Mouse (Mus musculus): Measurements from ENCODE around the gene Atg2a. TPM values are rescaled to one million over a fixed set of nuclear protein-coding genes. Genes with fewer than 3 reads are reported as not detected.
A peak's percentile ranks its signal among the peaks of the same experiment; 100 is the strongest.

Gene Atg2a
- polyA plus RNA-seq, 1 experiment = 82.4 TPM

GRCm38 (mm10) chr19:6276426-6277421, 35.3 kb downstream of the Atg2a start, which contains the start of gene Ehd1:
Gene Ehd1, plus strand, starts transcription at chr19:6276725.
- DNase-seq = peak; percentile 91
- Histone ChIP-seq H3K27me3 (ENCODE audit: control insufficient read depth, insufficient read depth, low read length) (no peaks in the 10 kb centered on the region), H3K4me3 (ENCODE audit: control insufficient read depth, insufficient read depth, low read length) (peak within 1 kb of the TSS; percentile 84), H3K4me1 (replicated peaks; ENCODE audit: control insufficient read depth, insufficient read depth, low read length) (peaks cover 25% of the 10 kb centered on the region), H3K27ac (ENCODE audit: control insufficient read depth, insufficient read depth, low read length) (peak within 1 kb of the TSS; percentile 79), H3K36me3 (ENCODE audit: control insufficient read depth, insufficient read depth, low read length) (no peaks in the 10 kb centered on the region)
- under 1% methylated on average over 100 of the region's 106 CpGs for WGBS
- TF ChIP-seq CTCF (IDR thresholded peaks at IDR 0.05; ENCODE audit: borderline replicate concordance, control insufficient read depth, extremely low read depth, insufficient read depth, low read length, poor library complexity) = peak; percentile 76; the same call in 1 of the 2 replicates
- TF ChIP-seq POLR2A (IDR thresholded peaks at IDR 0.05; ENCODE audit: control insufficient read depth, extremely low read depth, insufficient read depth, low read length, poor library complexity) = 0 out of 2 replicates have a peak, but pooled peaks have one; percentile 16

- DNase-seq = no peak
- TF ChIP-seq POLR2A (IDR thresholded peaks at IDR 0.05; ENCODE audit: control insufficient read depth, extremely low read depth, insufficient read depth, low read length, poor library complexity) (no peak), CTCF (IDR thresholded peaks at IDR 0.05; ENCODE audit: borderline replicate concordance, control insufficient read depth, extremely low read depth, insufficient read depth, low read length, poor library complexity) (no peak)
- Histone ChIP-seq H3K27me3 (ENCODE audit: control insufficient read depth, insufficient read depth, low read length) (no peaks in the 10 kb centered on the region), H3K4me1 (replicated peaks; ENCODE audit: control insufficient read depth, insufficient read depth, low read length) (peaks cover 25% of the 10 kb centered on the region), H3K27ac (ENCODE audit: control insufficient read depth, insufficient read depth, low read length) (no peak overlapping the region), H3K36me3 (ENCODE audit: control insufficient read depth, insufficient read depth, low read length) (no peaks in the 10 kb centered on the region; the same call in 1 of the 2 replicates), H3K4me3 (ENCODE audit: control insufficient read depth, insufficient read depth, low read length) (peak overlapping the region; percentile 84)
- WGBS = 29% methylated on average over 10 of the region's 10 CpGs
Measured at GRCm38 (mm10) chr19:6277661-6278438, 36.4 kb downstream of the Atg2a start.

- Histone ChIP-seq H3K36me3 (ENCODE audit: control insufficient read depth, insufficient read depth, low read length) (no peaks in the 10 kb centered on the region; the same call in 1 of the 2 replicates), H3K4me3 (ENCODE audit: control insufficient read depth, insufficient read depth, low read length) (no peak overlapping the region), H3K4me1 (replicated peaks; ENCODE audit: control insufficient read depth, insufficient read depth, low read length) (peaks cover 31% of the 10 kb centered on the region), H3K27me3 (ENCODE audit: control insufficient read depth, insufficient read depth, low read length) (no peaks in the 10 kb centered on the region), H3K27ac (ENCODE audit: control insufficient read depth, insufficient read depth, low read length) (no peak overlapping the region)
- DNase-seq = no peak
- no peak for TF ChIP-seq CTCF (IDR thresholded peaks at IDR 0.05; ENCODE audit: borderline replicate concordance, control insufficient read depth, extremely low read depth, insufficient read depth, low read length, poor library complexity)
- TF ChIP-seq POLR2A (IDR thresholded peaks at IDR 0.05; ENCODE audit: control insufficient read depth, extremely low read depth, insufficient read depth, low read length, poor library complexity) = no peak
- 66% methylated on average over 6 of the region's 6 CpGs for WGBS
Measured at GRCm38 (mm10) chr19:6278439-6279073, 37.1 kb downstream of the Atg2a start.

- H3K4me1 ChIP-seq (replicated peaks; ENCODE audit: control insufficient read depth, insufficient read depth, low read length) = peaks cover 32% of the 10 kb centered on the region
- no peak for DNase-seq
- no peaks in the 10 kb centered on the region for H3K27me3 ChIP-seq (ENCODE audit: control insufficient read depth, insufficient read depth, low read length)
- H3K36me3 ChIP-seq (ENCODE audit: control insufficient read depth, insufficient read depth, low read length) = no peaks in the 10 kb centered on the region; the same call in 1 of the 2 replicates
- H3K4me3 ChIP-seq (ENCODE audit: control insufficient read depth, insufficient read depth, low read length) = no peak overlapping the region
- TF ChIP-seq POLR2A (IDR thresholded peaks at IDR 0.05; ENCODE audit: control insufficient read depth, extremely low read depth, insufficient read depth, low read length, poor library complexity) (no peak), CTCF (IDR thresholded peaks at IDR 0.05; ENCODE audit: borderline replicate concordance, control insufficient read depth, extremely low read depth, insufficient read depth, low read length, poor library complexity) (no peak)
- H3K27ac ChIP-seq (ENCODE audit: control insufficient read depth, insufficient read depth, low read length) = no peak overlapping the region
- whole genome bisulfite sequencing = 93% methylated on average over 6 of the region's 6 CpGs
Measured at GRCm38 (mm10) chr19:6279481-6280144, 38.1 kb downstream of the Atg2a start.

GRCm38 (mm10) chr19:6280554-6280953, 39.1 kb downstream of the Atg2a start:
- Histone ChIP-seq H3K27me3 (ENCODE audit: control insufficient read depth, insufficient read depth, low read length) (no peaks in the 10 kb centered on the region), H3K4me1 (replicated peaks; ENCODE audit: control insufficient read depth, insufficient read depth, low read length) (peaks cover 36% of the 10 kb centered on the region), H3K4me3 (ENCODE audit: control insufficient read depth, insufficient read depth, low read length) (no peak overlapping the region), H3K27ac (ENCODE audit: control insufficient read depth, insufficient read depth, low read length) (no peak overlapping the region), H3K36me3 (ENCODE audit: control insufficient read depth, insufficient read depth, low read length) (no peaks in the 10 kb centered on the region; the same call in 1 of the 2 replicates)
- no peak for DNase-seq
- 95% methylated on average over 7 of the region's 7 CpGs for WGBS
- TF ChIP-seq POLR2A (IDR thresholded peaks at IDR 0.05; ENCODE audit: control insufficient read depth, extremely low read depth, insufficient read depth, low read length, poor library complexity) (no peak), CTCF (IDR thresholded peaks at IDR 0.05; ENCODE audit: borderline replicate concordance, control insufficient read depth, extremely low read depth, insufficient read depth, low read length, poor library complexity) (no peak)

Measured in thymus, adult 2 months (tissue).